Mouse (Mus musculus) CH12.LX (cell line): ENCODE results near the gene Tpcn1. TPM values are rescaled to one million over a fixed set of nuclear protein-coding genes. Genes with fewer than 3 reads are reported as not detected.

Experiments
- DNase-seq: peaks from one replicate; pipeline ENCODE4 v3.0.0-alpha.2; 2013; ENCODE audit errors: extremely low read depth
- H3K27ac ChIP-seq: 2 replicates; pipeline ENCODE4 v1.5.1; 2012; ENCODE audit warnings: low read depth, mild to moderate bottlenecking, control low read depth, moderate library complexity; ENCODE audit not compliant: insufficient read depth
- H3K27me3 ChIP-seq: replicated peaks from 2 replicates; pipeline ENCODE3; 2012; ENCODE audit warnings: inconsistent platforms
- H3K36me3 ChIP-seq, 2 experiments: replicated peaks in 1 of 2; 2 replicates each; pipeline versions ENCODE3 to v1.6.1; 2012; ENCODE audit warnings: inconsistent platforms in 1 of 2, low read length in 1 of 2, mild to moderate bottlenecking in 1 of 2, mixed read lengths in 1 of 2, moderate library complexity in 1 of 2; ENCODE audit not compliant: control insufficient read depth in 1 of 2, insufficient read depth in 1 of 2
- H3K4me1 ChIP-seq, 2 experiments: 2 replicates each; pipeline ENCODE4 v1.6.1; 2012; ENCODE audit warnings: inconsistent platforms in 1 of 2, moderate library complexity in 1 of 2; ENCODE audit not compliant: insufficient read depth in 2 of 2, control insufficient read depth in 1 of 2
- H3K4me2 ChIP-seq: 2 replicates; pipeline ENCODE4 v1.6.1; 2012; ENCODE audit warnings: low read depth, mild to moderate bottlenecking, control low read depth; ENCODE audit not compliant: poor library complexity, insufficient read depth, severe bottlenecking
- H3K4me3 ChIP-seq, 3 experiments: fragments of 150-350 bp in 1 of 3; sonication (generic) in 1 of 3; replicated peaks in 1 of 3; 2 replicates each; pipeline versions ENCODE3 to v1.5.1; 2011 to 2012; ENCODE audit warnings: low read depth in 2 of 3, low read length in 2 of 3, mild to moderate bottlenecking in 2 of 3, moderate library complexity in 2 of 3, control low read depth in 1 of 3, improper control_type of control experiment in 1 of 3, inconsistent platforms in 1 of 3, mixed read lengths in 1 of 3; ENCODE audit not compliant: poor library complexity in 1 of 3
- H3K79me2 ChIP-seq: replicated peaks from 2 replicates; pipeline ENCODE4 v1.6.1; 2012; ENCODE audit warnings: mild to moderate bottlenecking, moderate library complexity; ENCODE audit not compliant: control insufficient read depth, poor library complexity, insufficient read depth, severe bottlenecking; ENCODE audit errors: extremely low read depth
- H3K9ac ChIP-seq: 2 replicates; pipeline ENCODE4 v1.6.1; 2012; ENCODE audit warnings: low read depth, mild to moderate bottlenecking, control low read depth, moderate library complexity; ENCODE audit not compliant: insufficient read depth
- H3K9me3 ChIP-seq: replicated peaks from 2 replicates; pipeline ENCODE3; 2012; ENCODE audit warnings: low read length, inconsistent platforms, mixed read lengths
- CHD1 ChIP-seq: IDR thresholded peaks from 2 replicates; pipeline ENCODE4 v1.6.1; 2012; ENCODE audit warnings: low read depth, low read length, improper control_type of control experiment, inconsistent platforms
- CHD2 ChIP-seq: IDR thresholded peaks from 2 replicates; pipeline ENCODE4 v1.6.1; 2011; ENCODE audit warnings: low read length, improper control_type of control experiment
- CTCF ChIP-seq, 2 experiments: IDR thresholded peaks in 1 of 2; conservative IDR thresholded peaks in 1 of 2; 2 replicates each; pipeline ENCODE4 v1.5.1; 2011 to 2012; ENCODE audit warnings: low read depth in 2 of 2, low read length in 2 of 2, improper control_type of control experiment in 1 of 2, inconsistent platforms in 1 of 2, mild to moderate bottlenecking in 1 of 2, moderate library complexity in 1 of 2
- E2F4 ChIP-seq: IDR thresholded peaks from 2 replicates; pipeline ENCODE4 v1.6.1; 2011; ENCODE audit warnings: low read depth, low read length, improper control_type of control experiment; ENCODE audit not compliant: insufficient replicate concordance
- ELF1 ChIP-seq: IDR thresholded peaks from 2 replicates; pipeline ENCODE4 v1.6.1; 2014; ENCODE audit warnings: low read depth, mild to moderate bottlenecking, inconsistent platforms, low read length, improper control_type of control experiment
- EP300 ChIP-seq: IDR thresholded peaks from 2 replicates; pipeline ENCODE4 v1.6.1; 2011; ENCODE audit warnings: low read length, improper control_type of control experiment
- IRF4 ChIP-seq: IDR thresholded peaks from 2 replicates; pipeline ENCODE4 v1.6.1; 2014; ENCODE audit warnings: low read depth, mild to moderate bottlenecking, inconsistent platforms, low read length, improper control_type of control experiment
- JUN ChIP-seq: IDR thresholded peaks from 2 replicates; pipeline ENCODE4 v1.6.1; 2011; ENCODE audit warnings: low read depth, mild to moderate bottlenecking, low read length, improper control_type of control experiment, moderate library complexity; ENCODE audit not compliant: insufficient read depth
- MAX ChIP-seq: IDR thresholded peaks from 2 replicates; pipeline ENCODE4 v1.6.1; 2011; ENCODE audit warnings: low read length, improper control_type of control experiment
- MEF2A ChIP-seq: IDR thresholded peaks from 2 replicates; pipeline ENCODE4 v1.6.1; 2014; ENCODE audit warnings: low read depth, mild to moderate bottlenecking, inconsistent platforms, low read length, improper control_type of control experiment, borderline replicate concordance
- NELFE ChIP-seq: IDR thresholded peaks from 2 replicates; pipeline ENCODE4 v1.6.1; 2011; ENCODE audit warnings: low read depth, low read length, improper control_type of control experiment
- NRF1 ChIP-seq: IDR thresholded peaks from 2 replicates; pipeline ENCODE4 v1.6.1; 2014; ENCODE audit warnings: low read depth, mild to moderate bottlenecking, inconsistent platforms, low read length, improper control_type of control experiment, moderate library complexity
- PAX5 ChIP-seq: IDR thresholded peaks from 2 replicates; pipeline ENCODE4 v1.6.1; 2012; ENCODE audit warnings: low read length, inconsistent platforms, mixed read lengths
- POLR2A ChIP-seq: IDR thresholded peaks from 2 replicates; pipeline ENCODE4 v1.6.1; 2011; ENCODE audit warnings: low read depth, mild to moderate bottlenecking, improper control_type of control experiment, low read length
- RAD21 ChIP-seq: IDR thresholded peaks from 2 replicates; pipeline ENCODE4 v1.6.1; 2011; ENCODE audit warnings: low read depth, mild to moderate bottlenecking, low read length, improper control_type of control experiment, moderate library complexity
- RCOR1 ChIP-seq: conservative IDR thresholded peaks from 2 replicates; pipeline ENCODE4 v1.6.1; 2012; ENCODE audit warnings: low read depth, mild to moderate bottlenecking, inconsistent platforms, low read length, improper control_type of control experiment
- SIN3A ChIP-seq: IDR thresholded peaks from 2 replicates; pipeline ENCODE4 v1.6.1; 2012; ENCODE audit warnings: low read length, improper control_type of control experiment, inconsistent platforms
- SMC3 ChIP-seq: IDR thresholded peaks from 2 replicates; pipeline ENCODE4 v1.6.1; 2011; ENCODE audit warnings: low read depth, low read length, improper control_type of control experiment
- TCF12 ChIP-seq: IDR thresholded peaks from 2 replicates; pipeline ENCODE4 v1.6.1; 2014; ENCODE audit warnings: low read depth, mild to moderate bottlenecking, inconsistent platforms, low read length, improper control_type of control experiment
- USF1 ChIP-seq: IDR thresholded peaks from 2 replicates; pipeline ENCODE4 v1.6.1; 2014; ENCODE audit warnings: low read depth, mild to moderate bottlenecking, inconsistent platforms, low read length, improper control_type of control experiment
- USF2 ChIP-seq: conservative IDR thresholded peaks from 2 replicates; pipeline ENCODE4 v1.6.1; 2011; ENCODE audit warnings: low read depth, low read length, improper control_type of control experiment
- ZC3H11A ChIP-seq: IDR thresholded peaks from 2 replicates; pipeline ENCODE4 v1.6.1; 2012; ENCODE audit warnings: low read depth, mild to moderate bottlenecking, inconsistent platforms, low read length, improper control_type of control experiment
- ZMIZ1 ChIP-seq: IDR thresholded peaks from 2 replicates; pipeline ENCODE4 v1.6.1; 2012; ENCODE audit warnings: low read depth, mild to moderate bottlenecking, inconsistent platforms, low read length, improper control_type of control experiment
- ZNF384 ChIP-seq: IDR thresholded peaks from 2 replicates; pipeline ENCODE4 v1.6.1; 2012; ENCODE audit warnings: low read depth, low read length, improper control_type of control experiment, inconsistent platforms
- dilution Hi-C: fragments of 300-500 bp; cut with MboI; formaldehyde crosslinking; loops from 2 replicates; pipeline ENCODE4 v1.14.3; 2020; ENCODE audit warnings: low sequenced_read_pairs; ENCODE audit not compliant: extremely low pct_unique_long_range_greater_than_20kb, extremely low pct_ligation_motif_present
- in situ Hi-C: fragments of 300-500 bp; cut with MboI; formaldehyde crosslinking; loops from 3 replicates; pipeline ENCODE4 v1.14.3; 2019; ENCODE audit warnings: low sequenced_read_pairs, low pct_ligation_motif_present, low pct_unique_long_range_greater_than_20kb, mixed read lengths
- polyA plus RNA-seq: library from polyadenylated mRNA; unstranded; fragments of >175 nt; gene quantifications from 2 replicates; pipeline ENCODE4 v1.2.1, GENCODE M21; 2012; ENCODE audit warnings: low read depth; ENCODE audit not compliant: insufficient read length
- total RNA-seq, 2 experiments: library from RNA; depleted of rRNA; stranded (reverse); fragments of 300-350 nt in 1 of 2; fragments of >200 nt in 1 of 2; gene quantifications; 2 replicates each; pipeline ENCODE4 v1.2.3; 2012 to 2014

Tpcn1 gene
- total and polyA plus RNA-seq, 3 experiments = 0.90 to 5.4 (median 2.2) TPM

DNA sequence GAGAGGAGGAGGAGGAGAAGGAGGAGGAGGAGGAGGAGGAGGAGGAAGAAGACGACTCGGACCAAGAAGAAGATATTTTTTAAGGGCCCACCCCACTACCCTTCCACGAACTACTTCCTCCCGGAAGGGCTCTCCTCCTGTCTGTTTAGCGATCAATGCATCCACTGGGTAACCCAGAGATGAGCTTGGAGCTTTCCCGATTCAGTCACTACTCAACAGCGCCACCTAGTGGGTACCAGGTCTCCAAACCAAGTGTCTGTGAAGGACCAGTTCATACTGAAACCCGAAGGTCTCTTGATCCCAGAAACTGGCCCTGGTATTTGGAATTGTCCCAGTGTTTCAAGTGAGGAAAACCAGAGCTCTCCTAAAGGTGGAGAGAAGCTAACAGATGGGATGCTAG is 17.2 kb upstream of the Tpcn1 start (continued):
- no peak for TF ChIP-seq JUN
- TF ChIP-seq SIN3A = no peak; the same call in 1 of the 2 replicates
- no peak for TF ChIP-seq PAX5
- no peak for TF ChIP-seq E2F4
- no peak for TF ChIP-seq MEF2A
- TF ChIP-seq CHD1 = no peak
- peak; percentile 46; the same call in 1 of the 2 replicates for TF ChIP-seq NELFE
- peak; percentile 83 for TF ChIP-seq SMC3
- no peak for TF ChIP-seq NRF1
- no peak for TF ChIP-seq USF1
- peak; percentile 34; the same call in 1 of the 2 replicates for TF ChIP-seq TCF12
- no peak for TF ChIP-seq EP300
- no peak for TF ChIP-seq ZNF384
- no peak for TF ChIP-seq POLR2A
- TF ChIP-seq ELF1 = peak; percentile 83
- TF ChIP-seq, all 38 proteins: peak for 10

DNA sequence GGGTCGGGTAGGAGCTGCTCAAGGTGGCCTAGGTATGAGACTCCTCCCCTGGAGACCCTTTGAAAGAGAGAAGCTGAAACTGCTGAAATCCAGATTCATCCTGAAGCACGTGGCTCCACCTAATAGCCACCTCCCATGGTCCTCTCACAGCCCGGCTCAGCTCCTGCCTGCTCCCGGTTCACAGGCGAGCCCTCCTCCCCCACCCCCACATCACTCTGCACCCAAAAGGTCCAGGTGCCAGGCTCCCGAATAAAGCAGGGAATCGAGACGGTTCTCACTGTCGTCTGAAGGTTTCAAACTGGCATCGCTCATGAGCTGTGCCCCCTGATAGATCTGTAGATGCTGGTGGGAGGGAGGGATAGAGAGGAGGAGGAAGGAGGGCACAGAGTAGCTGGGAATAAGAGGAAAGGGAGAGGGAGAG is 16.8 kb upstream of the Tpcn1 start:
- in situ Hi-C loops = loop anchor here (5.0 to 25.0 kb wide), 3 partner anchors 88 to 468 kb away; no protein-coding TSS in a partner anchor

DNA sequence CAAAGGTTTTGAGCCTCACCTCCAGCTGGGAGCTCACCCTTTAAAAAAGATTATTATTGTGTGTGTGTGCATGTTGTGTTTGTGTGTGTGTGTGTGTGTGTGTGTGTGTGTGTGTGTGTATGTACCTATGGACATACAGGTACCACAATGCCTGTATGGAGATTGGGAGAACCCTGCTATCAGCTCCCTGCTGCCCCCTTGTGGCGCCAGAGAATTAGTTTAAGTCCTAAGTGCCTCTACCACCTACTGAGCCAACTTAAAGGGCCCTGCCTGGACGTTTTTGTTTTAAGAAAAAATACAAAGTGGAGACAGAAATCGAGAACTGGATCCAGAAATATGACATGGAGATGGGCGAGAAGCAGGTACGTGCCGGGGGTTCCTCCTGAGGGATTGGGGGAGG is 16.4 kb upstream of the Tpcn1 start:
- in situ Hi-C loops = loop anchor here (5.0 to 25.0 kb wide), 3 partner anchors 88 to 468 kb away; no protein-coding TSS in a partner anchor
- Histone ChIP-seq H3K4me2 (peak overlapping the region; percentile 53), H3K4me3 (peak overlapping the region; percentile 25 to 56 (median 41)), H3K27me3 (peaks cover 2% of the 10 kb centered on the region), H3K36me3 (peaks cover 0 to 29% of the 10 kb centered on the region in 2 experiments), H3K27ac (no peak overlapping the region), H3K9ac (no peak overlapping the region), H3K79me2 (no peaks in the 10 kb centered on the region), H3K9me3 (no peaks in the 10 kb centered on the region), H3K4me1 (peaks cover 0 to 10% of the 10 kb centered on the region in 2 experiments; a peak in 2 of 4 replicates)
- peak; percentile 92 for DNase-seq
- TF ChIP-seq ELF1 (no peak), CHD2 (no peak), ZC3H11A (peak; percentile 21; the same call in 1 of the 2 replicates), CTCF (conservative IDR thresholded peaks at IDR 0.05 in 1 of 2, IDR thresholded peaks at IDR 0.05 in 1 of 2; ENCODE audit: low read depth in 2 of 2, low read length in 2 of 2) (peak; percentile 57 to 90; a peak in 3 of 4 replicates), TCF12 (no peak), SMC3 (peak; percentile 87), ZMIZ1 (no peak), IRF4 (peak; percentile 40; the same call in 1 of the 2 replicates), RCOR1 (no peak), RAD21 (peak; percentile 73), E2F4 (no peak), NELFE (no peak)
- dilution Hi-C loops = no loop called here

More for the DNA sequence above, 16.8 kb upstream of the Tpcn1 start:
- H3K4me2 ChIP-seq = peak overlapping the region; percentile 53
- peak overlapping the region; percentile 25 to 56 (median 41) for H3K4me3 ChIP-seq
- peak overlapping the region; percentile 5; the same call in 1 of the 2 replicates for H3K9ac ChIP-seq
- TF ChIP-seq MAX (peak; percentile 40; the same call in 1 of the 2 replicates), USF2 (no peak)
- H3K27me3 ChIP-seq = peaks cover under 1% of the 10 kb centered on the region
- dilution Hi-C loops = no loop called here
- no peaks in the 10 kb centered on the region for H3K79me2 ChIP-seq
- H3K27ac ChIP-seq = no peak overlapping the region
- peaks cover 0 to 33% of the 10 kb centered on the region in 2 experiments for H3K36me3 ChIP-seq
- DNase-seq = no peak
- peaks cover 0 to 10% of the 10 kb centered on the region in 2 experiments; a peak in 2 of 4 replicates for H3K4me1 ChIP-seq
- H3K9me3 ChIP-seq = no peaks in the 10 kb centered on the region
